Mouse (Mus musculus): ENCODE data around the gene Ccnd3.
"Not testable (repeated sequence)": the region's sequence is repeated elsewhere in the genome, so short reads cannot be mapped to it uniquely, and the experiment has no call there.

The Ccnd3 gene

GRCm38 (mm10) chr17:47595248-47596161 lies 90.7 kb downstream of the Ccnd3 start:
- ATAC-seq (ENCODE audit: low TSS enrichment): no peak

GRCm38 (mm10) chr17:47596162-47596838 lies 91.4 kb downstream of the Ccnd3 start:
- ATAC-seq (ENCODE audit: low TSS enrichment): no peak

- ATAC-seq (ENCODE audit: low TSS enrichment): no peak
These were observed 92.0 kb downstream of the Ccnd3 start for GRCm38 (mm10) chr17:47596839-47597164.

- no peak for ATAC-seq (ENCODE audit: low TSS enrichment)
These were observed 92.4 kb downstream of the Ccnd3 start for GRCm38 (mm10) chr17:47597261-47597660.

- no peak for ATAC-seq (ENCODE audit: low TSS enrichment)
These were observed 93.2 kb downstream of the Ccnd3 start for GRCm38 (mm10) chr17:47597838-47598579.

GRCm38 (mm10) chr17:47598580-47599304 lies 93.9 kb downstream of the Ccnd3 start:
- not testable (repeated sequence) for ATAC-seq (ENCODE audit: low TSS enrichment)

- ATAC-seq (ENCODE audit: low TSS enrichment): no peak
These were observed 94.9 kb downstream of the Ccnd3 start for GRCm38 (mm10) chr17:47599511-47600297.

GRCm38 (mm10) chr17:47600601-47601388 lies 95.9 kb downstream of the Ccnd3 start:
- no peak for ATAC-seq (ENCODE audit: low TSS enrichment)

GRCm38 (mm10) chr17:47601389-47601755 lies 96.5 kb downstream of the Ccnd3 start:
- ATAC-seq (ENCODE audit: low TSS enrichment): no peak

GRCm38 (mm10) chr17:47602289-47602688 lies 97.4 kb downstream of the Ccnd3 start:
- ATAC-seq (ENCODE audit: low TSS enrichment): no peak

GRCm38 (mm10) chr17:47606220-47606619 lies 101.4 kb downstream of the Ccnd3 start:
- no peak for ATAC-seq (ENCODE audit: low TSS enrichment)

- ATAC-seq (ENCODE audit: low TSS enrichment): no peak
These were observed 104.3 kb downstream of the Ccnd3 start for GRCm38 (mm10) chr17:47609182-47609581.

GRCm38 (mm10) chr17:47610849-47611660 lies 106.2 kb downstream of the Ccnd3 start, which contains the start of the genes Bysl, Med20 and Gm20517:
Gene Bysl, minus strand, starts transcription at chr17:47611492.
Gene Med20, plus strand, starts transcription at chr17:47611582.
Gene Gm20517, plus strand, starts transcription at chr17:47611589.
- ATAC-seq (ENCODE audit: low TSS enrichment): peak; percentile 96

GRCm38 (mm10) chr17:47611661-47611982 lies 106.8 kb downstream of the Ccnd3 start:
- no peak for ATAC-seq (ENCODE audit: low TSS enrichment)

GRCm38 (mm10) chr17:47614018-47614417 lies 109.2 kb downstream of the Ccnd3 start:
- no peak for ATAC-seq (ENCODE audit: low TSS enrichment)

GRCm38 (mm10) chr17:47616119-47616518 lies 111.3 kb downstream of the Ccnd3 start:
- ATAC-seq (ENCODE audit: low TSS enrichment): no peak

GRCm38 (mm10) chr17:47616652-47617051 lies 111.8 kb downstream of the Ccnd3 start:
- ATAC-seq (ENCODE audit: low TSS enrichment): no peak

GRCm38 (mm10) chr17:47617605-47618307 lies 112.9 kb downstream of the Ccnd3 start:
- no peak for ATAC-seq (ENCODE audit: low TSS enrichment)
